Mouse (Mus musculus) left cerebral cortex, adult 8-10 months (tissue): ENCODE results near the gene Vipr1. TPM values are rescaled to one million over a fixed set of nuclear protein-coding genes. Genes with fewer than 3 reads are reported as not detected.
A peak's percentile ranks its signal among the peaks of the same experiment; 100 is the strongest.
"Not testable (repeated sequence)": the region's sequence is repeated elsewhere in the genome, so short reads cannot be mapped to it uniquely, and the experiment has no call there.

Experiments used
- DNase-seq, 2 experiments: peaks; one replicate each; pipeline ENCODE4 v3.0.0; 2022; ENCODE audit warnings: low spot score in 2 of 2
- total RNA-seq, 4 experiments: library from RNA; stranded (reverse); gene quantifications; 2 replicates each; pipeline ENCODE4 v1.2.4; 2022

Vipr1 gene
- total RNA-seq: 10 to 100 TPM; 20.8 to 23.8 (median 21.7) TPM

DNA sequence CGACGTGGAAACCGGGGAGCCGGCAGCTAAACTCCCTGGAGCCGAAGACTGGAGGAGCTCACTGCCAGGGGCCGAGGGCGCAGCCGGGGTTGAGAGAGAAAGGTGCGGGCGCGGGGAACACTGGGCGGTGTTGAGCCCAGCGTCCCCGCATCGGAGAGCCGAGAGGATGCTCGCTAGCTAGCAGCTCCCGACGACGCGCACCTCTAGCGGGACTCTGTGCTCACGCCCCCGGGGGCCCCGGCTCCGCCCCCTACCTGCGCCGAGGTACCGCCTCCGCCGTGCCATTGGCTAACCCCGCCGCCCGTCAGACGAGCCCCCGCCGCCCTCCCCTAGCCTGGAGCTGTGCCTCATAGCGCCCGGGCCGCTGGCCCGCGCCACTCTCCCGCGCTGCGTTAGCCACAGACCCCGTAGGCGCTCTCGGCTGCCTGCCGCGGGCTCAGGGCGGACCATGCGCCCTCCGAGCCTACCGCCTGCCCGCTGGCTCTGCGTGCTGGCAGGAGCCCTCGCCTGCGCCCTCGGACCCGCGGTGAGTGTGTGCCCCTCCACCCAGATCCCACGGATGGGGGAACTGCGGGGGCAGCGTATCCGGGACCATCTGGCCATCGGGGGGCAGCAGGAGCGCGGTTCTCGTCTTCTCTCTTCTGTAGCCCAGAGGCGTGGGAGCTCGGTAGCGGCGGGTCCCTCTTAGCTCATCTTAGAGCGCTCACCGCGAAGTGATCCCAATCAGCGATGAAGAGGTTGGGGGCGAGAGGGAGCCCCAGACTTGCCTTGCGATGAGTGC, at the start of gene Vipr1:
Vipr1 (plus strand) TSS at position 316 of the 781 bp plus-strand sequence.
- peak; percentile 63 to 84 for DNase-seq

DNA sequence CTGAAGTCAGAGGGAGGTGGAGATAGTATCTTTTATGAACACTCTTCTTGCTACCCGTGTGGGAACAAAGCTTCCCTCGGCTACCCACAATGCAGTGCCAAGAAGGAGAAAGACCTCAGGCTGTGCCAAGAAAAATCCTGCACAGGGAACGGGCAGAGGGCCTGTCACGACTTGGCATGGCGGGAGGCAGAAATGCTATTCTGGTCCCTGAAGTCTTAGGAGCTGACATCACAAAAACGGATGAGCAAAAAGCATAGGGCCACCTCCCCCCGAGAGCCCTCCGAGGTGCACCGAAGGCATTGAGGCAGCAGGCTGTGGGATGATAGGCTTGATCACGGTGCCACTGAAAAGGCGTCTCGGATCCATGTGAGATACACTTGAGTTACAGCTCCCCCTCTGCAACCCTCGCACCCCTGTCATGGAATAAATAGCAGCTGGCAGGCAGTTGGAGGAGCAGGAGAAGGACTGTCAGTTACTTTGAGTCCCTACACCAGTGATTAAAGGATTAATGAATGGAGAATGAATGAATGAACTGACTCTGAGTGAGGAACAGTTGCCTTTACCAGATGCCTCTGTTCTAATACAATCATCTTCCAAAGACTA, 49.5 kb upstream of the Vipr1 start:
- peak in 1 of 2 experiments; percentile 48 for DNase-seq

DNA sequence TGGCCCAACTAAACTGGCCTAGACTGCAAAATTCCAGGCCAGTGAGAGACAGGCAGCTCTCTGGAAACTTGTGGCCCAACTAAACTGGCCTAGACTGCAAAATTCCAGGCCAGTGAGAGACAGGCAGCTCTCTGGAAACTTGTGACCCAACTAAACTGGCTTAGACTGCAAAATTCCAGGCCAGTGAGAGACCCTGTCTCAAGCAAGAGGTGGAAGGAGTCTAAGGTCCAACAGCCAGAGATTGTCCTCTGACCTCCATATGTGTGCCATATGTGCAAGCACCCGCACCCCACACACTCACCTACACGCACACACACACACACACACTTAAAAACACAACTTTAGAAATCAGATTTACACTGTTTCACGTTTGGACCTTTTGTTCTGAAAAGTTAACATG, 48.7 kb upstream of the Vipr1 start:
- DNase-seq: not testable (repeated sequence)

DNA sequence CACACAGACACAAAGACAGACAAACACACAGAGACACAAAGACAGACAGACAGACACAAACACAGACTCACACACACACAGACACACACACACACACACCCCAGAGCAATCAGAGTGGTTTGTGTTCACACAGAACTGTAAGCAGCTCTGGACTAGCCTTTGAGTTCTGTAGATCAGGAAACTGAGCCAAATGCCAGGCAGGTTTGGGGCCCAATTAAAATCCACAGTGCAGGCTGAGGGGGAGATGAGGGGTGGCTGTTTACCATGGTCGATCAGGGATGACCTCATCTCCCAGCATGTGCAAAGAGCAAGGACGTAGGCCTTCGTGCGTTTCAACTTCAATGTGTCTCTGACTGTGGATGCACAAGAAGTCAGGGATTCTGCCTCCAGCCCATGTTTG, 47.7 kb upstream of the Vipr1 start:
- DNase-seq: no peak

DNA sequence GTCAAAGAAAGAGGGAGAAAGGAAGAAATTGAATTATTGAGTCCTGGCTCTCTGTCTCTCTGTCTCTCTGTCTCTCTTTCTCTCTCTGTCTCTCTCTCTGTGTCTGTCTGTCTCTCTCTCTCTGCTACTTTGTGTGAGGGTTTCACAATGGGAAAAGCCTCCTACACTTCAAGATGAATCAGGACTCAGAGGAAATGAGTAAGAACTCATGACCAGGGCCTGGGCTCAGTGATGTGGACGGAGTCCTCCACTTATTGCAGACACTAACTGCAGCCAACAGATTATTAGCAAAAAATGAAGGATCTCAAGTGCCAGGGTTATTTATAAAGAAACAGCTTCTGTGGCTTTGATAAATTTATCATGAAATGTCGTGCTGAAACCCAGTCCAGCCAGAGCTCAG, 44.4 kb upstream of the Vipr1 start:
- no peak for DNase-seq

DNA sequence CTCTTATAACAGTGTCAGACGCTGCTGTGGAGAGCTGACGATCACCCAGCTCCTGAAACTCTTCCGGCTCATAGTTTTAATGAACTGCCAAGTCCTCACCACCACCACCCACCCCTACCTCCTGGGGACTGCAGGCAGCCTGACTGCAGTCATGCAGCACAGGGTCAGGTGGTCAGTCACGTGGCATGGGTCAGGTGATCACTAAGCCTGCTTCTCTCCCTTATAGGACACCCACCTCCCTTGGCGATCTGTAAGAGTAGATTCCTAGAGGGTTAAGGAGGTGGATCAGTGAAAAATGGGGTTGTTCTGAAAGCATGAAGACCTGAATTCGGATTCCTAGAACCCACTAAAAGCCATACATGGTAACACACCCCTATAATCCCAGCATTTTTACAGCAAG, 43.0 kb upstream of the Vipr1 start:
- peak in 1 of 2 experiments; percentile 45 for DNase-seq

DNA sequence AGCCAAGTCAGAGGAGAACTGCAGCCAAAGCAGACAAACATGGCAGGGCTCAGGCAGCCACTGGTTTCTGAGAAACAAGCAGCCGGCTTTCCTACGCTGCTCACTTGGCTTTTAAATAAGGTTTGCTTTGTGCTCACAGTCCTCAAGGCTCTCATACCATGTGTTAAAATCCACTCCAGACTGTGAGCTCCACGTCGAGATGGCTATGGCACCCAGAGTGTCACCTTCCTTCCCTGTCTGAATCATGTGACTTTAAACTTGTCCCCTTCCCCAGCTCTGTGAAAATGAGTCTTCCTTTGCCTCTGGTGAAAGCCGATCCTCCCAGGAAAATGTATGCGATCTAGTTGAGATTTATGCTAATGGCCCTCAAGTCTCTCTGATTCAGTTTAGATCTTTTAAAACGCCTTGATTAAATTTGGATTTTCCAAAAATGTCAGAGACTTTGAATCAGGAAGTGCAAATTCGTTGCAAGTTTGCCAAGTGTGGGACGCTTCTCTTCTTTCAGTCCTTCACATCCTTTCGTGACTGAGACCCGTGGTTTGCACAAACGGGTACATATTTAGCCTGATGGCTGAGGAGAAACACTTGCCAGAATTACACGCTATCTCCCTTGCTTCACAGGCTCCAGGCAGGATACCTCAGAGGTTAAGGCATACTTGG, 42.2 kb upstream of the Vipr1 start:
- DNase-seq: peak in 1 of 2 experiments; percentile 71

DNA sequence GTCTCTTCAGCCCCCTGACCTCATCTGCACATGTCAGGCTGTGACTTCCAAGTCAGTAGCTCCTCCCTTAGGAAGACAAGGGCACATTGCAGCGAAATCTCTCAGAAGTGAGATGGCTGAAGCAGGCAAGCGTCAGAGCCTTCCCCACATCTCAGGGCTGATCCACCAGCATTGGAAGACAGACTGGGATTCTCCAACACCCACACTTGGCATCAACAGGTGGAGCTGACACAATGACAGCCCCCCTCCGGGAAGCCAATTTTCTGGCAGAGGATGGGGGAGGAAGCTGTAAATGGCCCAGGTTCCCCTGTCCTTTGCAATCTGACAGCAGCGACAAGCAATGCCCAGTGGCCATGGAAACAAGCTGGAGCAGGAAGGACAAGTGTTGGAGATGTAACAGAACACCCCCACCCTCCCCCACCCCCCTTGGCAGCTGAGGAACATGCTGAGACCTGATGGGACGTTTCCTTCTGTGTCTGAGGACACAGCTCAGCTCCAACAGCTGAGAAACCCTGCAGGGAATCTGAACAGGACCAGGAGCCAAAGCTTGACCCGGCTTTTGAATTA, 41.6 kb upstream of the Vipr1 start:
- peak in 1 of 2 experiments; percentile 82 for DNase-seq

DNA sequence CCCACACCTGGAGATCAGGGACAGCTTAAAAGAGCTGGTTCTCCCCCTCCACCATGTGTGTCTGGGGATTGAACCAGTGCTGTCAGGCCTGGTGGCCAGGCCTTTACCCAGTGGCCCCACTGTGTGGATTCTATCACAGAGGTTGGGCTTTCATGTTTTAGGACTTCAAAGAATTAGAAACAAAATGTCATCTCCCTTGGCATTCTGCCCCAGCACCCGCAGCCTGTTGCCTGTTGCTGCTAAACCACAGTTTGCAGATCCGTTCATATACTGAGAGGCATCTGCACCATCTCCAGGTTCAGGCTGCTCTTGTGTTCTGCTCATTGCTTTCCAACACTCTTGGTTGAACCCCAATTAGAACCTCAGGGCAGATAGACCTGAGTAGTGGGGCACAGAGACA, 40.1 kb upstream of the Vipr1 start:
- DNase-seq: no peak

DNA sequence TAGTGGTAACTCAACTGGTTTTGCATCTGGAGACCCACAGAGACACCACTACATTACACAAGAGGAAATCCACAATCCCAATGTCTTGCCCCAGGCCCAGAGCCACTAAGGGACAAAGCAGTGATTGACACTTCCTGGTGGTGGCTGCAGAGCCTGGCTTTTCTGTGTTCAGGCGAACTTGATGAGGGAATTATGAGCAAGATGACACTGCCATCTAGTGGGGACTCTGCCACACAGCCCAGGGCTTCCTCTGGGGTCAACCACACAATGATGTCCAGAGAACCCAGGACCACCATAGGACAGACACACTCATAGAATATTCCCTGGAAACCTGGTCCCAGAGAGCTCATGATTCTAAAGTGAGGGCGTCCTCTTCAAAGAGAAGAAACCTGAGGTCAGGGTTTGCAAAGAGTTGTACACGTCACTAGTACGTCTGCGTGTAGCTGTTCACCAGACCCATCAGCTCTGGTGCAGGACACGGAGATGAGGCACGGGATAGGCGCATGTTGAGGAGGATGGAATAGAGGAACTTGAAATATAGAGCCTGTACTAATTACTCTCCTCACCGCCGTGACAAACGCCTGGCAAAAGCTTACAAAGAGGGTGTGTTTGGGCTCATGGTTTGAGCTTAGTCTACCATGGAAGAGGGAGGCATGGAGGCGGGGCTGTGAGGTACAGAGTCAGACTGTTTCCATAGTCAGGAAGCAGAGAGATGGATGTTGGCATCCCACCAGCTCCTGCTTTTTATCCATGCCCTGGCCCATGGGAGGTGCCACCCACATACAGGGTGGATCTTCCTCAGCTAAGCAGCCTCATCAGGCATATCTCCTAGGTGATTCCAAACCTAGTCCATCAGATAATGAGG, 36.9 kb upstream of the Vipr1 start:
- peak; percentile 52 to 67 for DNase-seq

DNA sequence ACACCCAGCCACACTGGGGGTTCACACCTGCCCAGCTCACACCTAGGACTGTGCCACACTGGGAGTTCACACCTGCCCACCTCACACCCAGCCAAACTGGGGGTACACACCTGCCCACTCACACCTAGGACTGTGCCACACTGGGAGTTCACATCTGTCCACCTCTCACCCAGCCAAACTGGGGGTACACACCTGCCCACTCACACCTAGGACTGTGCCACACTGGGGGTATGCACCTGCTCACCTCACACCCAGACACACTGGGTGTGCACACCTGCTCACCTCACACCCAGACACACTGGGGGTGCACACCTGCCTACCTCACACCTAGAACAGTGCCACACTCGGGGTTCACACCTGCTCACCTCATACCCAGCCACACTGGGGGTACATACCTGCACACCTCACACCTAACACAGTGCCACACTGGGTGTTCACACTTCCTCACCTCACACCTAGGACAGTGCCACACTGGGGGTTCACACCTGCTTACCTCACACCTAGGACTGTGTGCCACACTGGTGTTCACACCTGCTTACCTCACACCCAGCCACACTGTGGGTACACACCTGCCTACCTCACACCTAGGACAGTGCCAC, 35.9 kb upstream of the Vipr1 start:
- no peak for DNase-seq

DNA sequence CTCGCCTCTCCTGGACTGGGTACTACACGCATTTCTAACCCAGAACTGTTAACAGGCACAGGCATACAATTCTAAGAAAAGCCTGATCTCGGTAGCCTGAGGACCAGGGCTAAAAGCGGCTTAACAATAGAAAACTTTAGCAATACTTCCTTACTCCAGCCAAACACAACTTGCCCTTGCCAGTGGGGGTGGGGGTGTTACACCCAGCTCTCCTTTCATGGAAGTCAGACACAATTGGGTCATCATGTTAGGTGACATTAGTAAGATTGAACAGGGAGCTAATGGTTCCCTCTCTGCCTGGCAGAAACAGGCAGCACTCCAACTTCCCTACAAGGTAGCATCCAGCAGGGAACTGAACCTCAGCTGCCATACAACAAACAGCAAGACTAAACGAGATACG, 33.1 kb upstream of the Vipr1 start:
- DNase-seq: no peak

DNA sequence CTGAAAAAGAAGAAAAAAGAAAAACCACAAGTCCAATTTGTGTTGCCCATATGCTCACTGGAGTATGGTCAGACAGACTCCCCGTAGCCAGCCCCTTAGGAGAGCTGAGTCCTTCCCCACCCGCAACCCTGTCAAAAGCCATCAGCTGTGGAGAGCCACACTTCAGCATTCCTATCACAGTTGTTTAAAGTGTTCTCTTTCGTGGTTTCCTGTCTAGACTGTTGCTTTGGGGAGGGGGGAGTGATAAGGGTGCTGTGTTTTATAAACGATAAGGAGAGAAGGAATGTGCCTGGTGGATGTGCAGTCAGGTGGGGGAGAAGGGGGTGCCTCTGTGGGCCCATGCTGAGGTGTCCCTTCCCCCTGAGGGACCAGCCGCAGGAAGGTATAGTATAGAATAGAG, 29.3 kb upstream of the Vipr1 start:
- no peak for DNase-seq

DNA sequence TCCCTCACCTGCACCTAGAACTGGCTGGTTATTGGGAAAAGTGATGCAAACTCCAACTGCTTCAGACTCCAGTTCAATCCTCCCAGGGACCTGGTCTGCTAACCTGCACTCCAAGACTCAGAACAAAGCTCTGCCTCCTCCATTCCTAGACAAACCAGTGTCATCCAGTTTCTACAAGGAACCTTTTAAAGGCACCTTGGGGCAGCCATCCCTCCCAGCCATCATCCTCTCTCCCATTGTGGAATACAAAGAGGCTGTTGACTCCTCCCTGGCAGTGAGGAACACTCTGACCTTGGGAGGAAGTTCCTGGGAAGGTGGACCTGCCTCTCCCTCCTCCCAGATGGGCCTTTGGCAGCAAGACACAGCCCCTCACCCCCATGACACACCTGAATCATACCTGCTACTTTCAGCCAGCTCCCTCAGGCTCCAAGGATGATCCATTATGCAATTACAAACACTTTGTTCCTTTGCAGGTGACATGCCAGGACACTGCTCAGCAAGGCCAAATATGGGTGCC, 28.2 kb upstream of the Vipr1 start:
- no peak for DNase-seq

DNA sequence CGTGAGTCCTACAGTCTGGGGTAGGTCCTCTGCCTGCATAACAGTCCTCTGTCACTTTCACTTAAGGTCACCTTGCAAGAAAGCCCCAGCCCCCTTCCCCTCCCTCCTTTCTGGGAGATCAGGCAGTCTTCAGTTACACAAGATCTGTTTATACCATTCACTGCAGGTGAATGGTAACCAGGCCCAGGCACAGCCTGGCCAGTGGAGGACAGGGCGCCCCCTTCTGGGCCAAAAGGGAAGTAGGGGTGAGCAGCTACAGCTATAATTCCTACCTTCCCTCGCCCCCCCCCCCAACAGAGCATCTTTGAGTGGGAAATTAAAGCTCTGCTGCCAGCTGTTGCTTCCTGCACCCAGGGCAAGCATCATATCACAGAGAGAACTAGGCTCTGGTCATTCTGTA, 26.0 kb upstream of the Vipr1 start:
- DNase-seq: no peak

DNA sequence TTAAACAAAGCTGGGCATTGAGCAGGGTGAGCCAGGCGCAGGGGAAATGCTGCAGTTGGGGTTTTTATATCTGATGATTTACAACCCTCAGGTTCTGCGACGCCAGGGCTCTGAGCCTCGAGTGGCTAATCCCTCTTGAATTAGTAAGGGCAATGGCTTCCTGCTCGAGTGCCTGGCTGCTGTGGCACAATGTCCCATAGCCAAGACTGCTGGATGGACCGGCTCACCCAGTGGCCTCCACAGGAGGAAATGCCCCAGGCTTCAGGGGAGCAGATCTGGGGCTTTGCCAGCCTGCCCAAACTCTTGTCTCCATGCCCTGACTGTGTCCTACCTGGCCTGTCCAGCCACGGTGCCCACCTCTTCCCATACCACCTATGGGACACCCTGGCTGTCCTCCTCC, 23.1 kb upstream of the Vipr1 start:
- no peak for DNase-seq

DNA sequence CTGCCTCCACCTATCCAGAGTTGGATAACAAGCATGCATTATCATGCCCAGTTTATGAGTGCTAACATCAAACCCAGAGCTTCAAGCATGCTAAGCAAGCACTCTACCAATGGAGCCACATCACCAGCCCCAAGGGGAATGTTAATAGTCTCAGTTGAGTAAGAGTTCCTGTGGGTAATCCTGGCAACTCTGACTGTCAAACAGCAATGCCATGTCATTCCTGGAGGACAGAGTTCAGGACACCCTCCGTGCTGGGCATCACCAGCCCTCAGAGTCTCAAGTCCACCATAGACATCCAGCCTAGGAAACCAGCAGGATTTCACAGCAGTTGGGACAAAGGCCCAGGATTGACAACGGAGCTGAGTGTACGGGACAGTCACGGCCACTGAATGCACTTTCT, 19.3 kb upstream of the Vipr1 start:
- DNase-seq: no peak

DNA sequence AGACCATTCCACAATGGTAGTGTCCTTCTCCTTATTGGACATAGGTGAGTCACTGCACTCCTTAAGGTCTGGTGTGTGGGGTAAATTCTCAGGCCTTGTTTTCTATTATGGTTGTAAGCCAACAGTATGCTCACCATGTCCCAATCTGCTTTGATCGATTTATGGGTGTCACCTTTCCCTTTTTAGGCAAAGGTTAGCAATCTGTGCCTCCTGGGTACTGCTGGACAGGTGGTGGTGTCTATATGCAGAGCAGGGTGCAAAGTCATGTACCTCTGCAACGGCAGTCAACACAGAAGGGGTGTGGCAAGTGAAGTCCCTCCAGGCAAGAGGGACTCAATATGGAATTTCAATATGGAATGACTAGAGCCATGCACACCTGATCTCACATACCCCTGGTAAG, 17.6 kb upstream of the Vipr1 start:
- DNase-seq: no peak

DNA sequence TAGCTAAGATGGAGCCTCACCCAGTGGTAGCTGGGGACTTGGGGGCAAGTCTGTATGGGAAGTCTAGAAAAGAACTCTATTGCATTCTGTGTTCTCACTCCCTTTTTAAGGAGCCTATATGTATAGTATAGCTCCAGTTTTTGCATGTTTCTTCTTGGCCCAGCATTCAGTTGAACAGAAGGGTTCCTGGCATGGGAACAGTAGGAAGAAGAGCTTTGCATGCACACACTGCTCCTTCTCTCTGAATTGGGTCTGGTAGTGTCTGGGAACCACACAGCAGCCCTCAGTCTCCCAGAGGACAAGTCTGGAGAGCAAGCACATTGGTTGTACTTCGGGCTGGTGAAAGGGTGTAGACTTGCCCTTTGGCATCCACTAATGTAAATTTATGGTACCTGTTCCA, 11.9 kb upstream of the Vipr1 start:
- no peak for DNase-seq

DNA sequence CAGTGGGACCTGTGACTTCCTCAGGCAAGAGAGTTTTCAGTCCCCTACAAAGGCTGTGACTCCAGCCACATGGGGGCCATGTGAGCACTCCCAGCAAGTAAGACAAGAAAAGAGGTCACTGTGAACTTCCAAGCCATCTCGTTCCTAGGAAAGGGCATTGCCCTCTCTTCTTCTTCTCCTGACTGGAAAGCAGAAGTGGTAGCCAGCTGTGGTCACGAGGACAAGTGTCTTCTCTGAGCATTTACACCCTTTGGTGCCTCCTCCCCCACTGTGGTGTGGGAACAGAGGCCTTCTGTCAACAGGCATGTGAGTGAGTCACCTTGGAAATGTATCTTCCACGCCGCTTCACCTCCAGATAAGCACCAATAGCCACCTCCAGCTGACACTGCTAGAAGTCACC, 10.6 kb upstream of the Vipr1 start:
- DNase-seq: no peak

DNA sequence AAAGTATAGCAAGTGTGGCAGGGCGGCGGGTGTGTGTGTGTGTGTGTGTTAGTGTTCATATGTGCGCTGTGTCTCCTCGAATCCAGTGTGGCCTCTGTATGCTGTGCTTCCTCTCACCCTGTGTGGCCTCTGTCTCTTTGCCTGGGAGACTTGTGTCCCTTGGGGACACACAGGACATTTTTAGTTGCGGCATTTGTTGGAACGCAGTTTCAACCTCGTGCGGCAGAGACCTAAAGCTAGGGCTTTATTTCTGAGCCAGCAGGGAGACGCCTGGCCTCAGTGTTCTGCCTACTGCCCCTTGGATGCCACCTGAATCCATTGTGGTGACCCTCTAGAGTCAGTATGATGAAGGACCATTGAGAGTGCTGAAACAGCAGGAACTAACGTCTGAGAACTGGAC, 9.6 kb upstream of the Vipr1 start:
- DNase-seq: no peak
